Mouse (Mus musculus): ENCODE measurements around the gene Pspc1.

- TF ChIP-seq ZNF384 (IDR thresholded peaks at IDR 0.05; ENCODE audit: low read depth, low read length): no peak
- no peak for TF ChIP-seq MAFK (IDR thresholded peaks at IDR 0.05; ENCODE audit: insufficient read depth, low read depth, low read length)
These were observed 92.7 kb downstream of the Pspc1 start for GRCm38 (mm10) chr14:56685426-56685825.
